Mouse (Mus musculus) stomach, embryonic 14.5 days (tissue): Measurements from ENCODE around the gene Sertad2. TPM values are rescaled to one million over a fixed set of nuclear protein-coding genes. Genes with fewer than 3 reads are reported as not detected.
A peak's percentile ranks its signal among the peaks of the same experiment; 100 is the strongest.

Source experiments
- ATAC-seq: fragments of 200-750 bp; cut with Nextera tagmentation; 2 replicates; pipeline ENCODE4 v1.8.0; 2017; ENCODE audit warnings: low read depth, moderate TSS enrichment; ENCODE audit not compliant: insufficient number of reproducible peaks, insufficient read depth, low FRiP score
- H3K27ac ChIP-seq: fragments of 300-500 bp; sonication (generic); 2 replicates; pipeline ENCODE4 v1.5.1; 2014; ENCODE audit warnings: mild to moderate bottlenecking, low read length, moderate library complexity, mixed read lengths
- H3K27me3 ChIP-seq: fragments of 300-500 bp; sonication (generic); 2 replicates; pipeline ENCODE4 v1.6.1; 2014; ENCODE audit warnings: low read length, control low read depth, mixed read lengths; ENCODE audit not compliant: control insufficient read depth, insufficient read depth
- H3K36me3 ChIP-seq: fragments of 300-500 bp; sonication (generic); 2 replicates; pipeline ENCODE4 v1.6.1; 2014; ENCODE audit warnings: mild to moderate bottlenecking, control low read depth, low read length, moderate library complexity, mixed read lengths; ENCODE audit not compliant: control insufficient read depth, insufficient read depth
- H3K4me1 ChIP-seq: fragments of 300-500 bp; sonication (generic); 2 replicates; pipeline ENCODE4 v1.6.1; 2014; ENCODE audit warnings: low read length, control low read depth, mixed read lengths; ENCODE audit not compliant: control insufficient read depth, insufficient read depth
- H3K4me2 ChIP-seq: fragments of 300-500 bp; sonication (generic); replicated peaks from 2 replicates; pipeline ENCODE4 v1.6.1; 2014; ENCODE audit warnings: low read depth, low read length, control low read depth
- H3K4me3 ChIP-seq: fragments of 300-500 bp; sonication (generic); 2 replicates; pipeline ENCODE4 v1.5.1; 2014; ENCODE audit warnings: low read depth, low read length, control low read depth
- H3K9ac ChIP-seq: fragments of 300-500 bp; sonication (generic); replicated peaks from 2 replicates; pipeline ENCODE4 v1.6.1; 2014; ENCODE audit warnings: low read depth, mild to moderate bottlenecking, control low read depth, low read length, moderate library complexity, mixed read lengths
- H3K9me3 ChIP-seq: fragments of 300-500 bp; sonication (generic); 2 replicates; pipeline ENCODE4 v1.6.1; 2016; ENCODE audit warnings: low read depth, low read length, control low read depth; ENCODE audit not compliant: control insufficient read depth
- WGBS: fragments of 180-500 bp; shearing (Covaris S2); extraction: QIAGEN DNeasy Blood & Tissue Kit; methylation state at CpG from one replicate; pipeline ENCODE4 v1.1.7; 2014; 5-methylcytosine and 5-hydroxymethylcytosine counted together
- polyA plus RNA-seq: library from polyadenylated mRNA; unstranded; fragments of >200 nt; fragmentation: Nextera tagmentation; extraction: Ambion mirVana; gene quantifications from 2 replicates; pipeline ENCODE4 v1.2.1, GENCODE M21; 2014

The Sertad2 gene
- polyA plus RNA-seq, 1 experiment from 2014 or later, result 32.6 TPM

- Histone ChIP-seq H3K36me3 (no peaks in the 10 kb centered on the region), H3K4me2 (no peak overlapping the region), H3K9ac (no peak overlapping the region), H3K9me3 (no peaks in the 10 kb centered on the region), H3K27ac (no peak overlapping the region), H3K4me3 (no peak overlapping the region), H3K27me3 (no peaks in the 10 kb centered on the region), H3K4me1 (no peaks in the 10 kb centered on the region)
- no peak for ATAC-seq
- 92% methylated on average over 1 of the region's 1 CpGs for WGBS
These were observed 18.6 kb upstream of the Sertad2 start for GRCm38 (mm10) chr11:20524435-20524834.

GRCm38 (mm10) chr11:20525909-20526308, 17.1 kb upstream of the Sertad2 start:
- Histone ChIP-seq H3K4me2 (no peak overlapping the region), H3K36me3 (no peaks in the 10 kb centered on the region), H3K27ac (no peak overlapping the region), H3K27me3 (no peaks in the 10 kb centered on the region), H3K9ac (no peak overlapping the region), H3K4me1 (no peaks in the 10 kb centered on the region), H3K4me3 (no peak overlapping the region), H3K9me3 (no peaks in the 10 kb centered on the region)
- ATAC-seq, result no peak
- WGBS, result 80% methylated on average over 8 of the region's 8 CpGs

DNA sequence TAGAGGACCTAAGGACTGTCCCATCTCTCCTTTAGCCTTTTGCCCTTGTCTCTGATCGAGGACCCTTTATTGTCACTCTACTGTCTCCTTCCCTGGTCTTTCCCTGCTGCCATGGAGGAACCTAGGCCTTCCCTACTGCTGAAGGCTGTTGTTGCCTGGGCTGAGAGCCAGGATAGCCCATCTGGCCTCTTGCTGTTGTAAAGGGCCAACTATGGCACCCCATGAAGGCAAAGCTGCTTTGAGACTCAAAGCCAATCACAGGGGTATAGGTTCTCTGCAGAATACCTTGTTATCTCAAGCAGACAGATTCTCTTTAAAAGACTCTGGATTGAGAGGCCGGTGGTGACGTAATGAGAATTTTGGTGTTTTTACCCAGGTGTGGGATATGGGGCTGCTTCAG, 15.2 kb upstream of the Sertad2 start:
- 87% methylated on average over 3 of the region's 3 CpGs for WGBS
- H3K4me3 ChIP-seq, result no peak overlapping the region
- H3K27me3 ChIP-seq, result no peaks in the 10 kb centered on the region
- H3K27ac ChIP-seq, result no peak overlapping the region
- H3K4me1 ChIP-seq, result peaks cover 5% of the 10 kb centered on the region; the same call in 1 of the 2 replicates
- H3K36me3 ChIP-seq, result no peaks in the 10 kb centered on the region
- no peak overlapping the region for H3K9ac ChIP-seq
- no peak for ATAC-seq
- no peaks in the 10 kb centered on the region for H3K9me3 ChIP-seq
- H3K4me2 ChIP-seq, result no peak overlapping the region

GRCm38 (mm10) chr11:20531682-20531991, 11.4 kb upstream of the Sertad2 start:
- Histone ChIP-seq H3K27me3 (no peaks in the 10 kb centered on the region), H3K36me3 (no peaks in the 10 kb centered on the region), H3K9ac (peak overlapping the region; percentile 58), H3K27ac (peak overlapping the region; percentile 84), H3K4me2 (peak overlapping the region; percentile 84), H3K4me3 (peak overlapping the region; percentile 47), H3K9me3 (no peaks in the 10 kb centered on the region), H3K4me1 (peaks cover 5% of the 10 kb centered on the region; the same call in 1 of the 2 replicates)
- WGBS, result 21% methylated on average over 1 of the region's 1 CpGs
- ATAC-seq, result peak; percentile 14; the same call in 1 of the 2 replicates

DNA sequence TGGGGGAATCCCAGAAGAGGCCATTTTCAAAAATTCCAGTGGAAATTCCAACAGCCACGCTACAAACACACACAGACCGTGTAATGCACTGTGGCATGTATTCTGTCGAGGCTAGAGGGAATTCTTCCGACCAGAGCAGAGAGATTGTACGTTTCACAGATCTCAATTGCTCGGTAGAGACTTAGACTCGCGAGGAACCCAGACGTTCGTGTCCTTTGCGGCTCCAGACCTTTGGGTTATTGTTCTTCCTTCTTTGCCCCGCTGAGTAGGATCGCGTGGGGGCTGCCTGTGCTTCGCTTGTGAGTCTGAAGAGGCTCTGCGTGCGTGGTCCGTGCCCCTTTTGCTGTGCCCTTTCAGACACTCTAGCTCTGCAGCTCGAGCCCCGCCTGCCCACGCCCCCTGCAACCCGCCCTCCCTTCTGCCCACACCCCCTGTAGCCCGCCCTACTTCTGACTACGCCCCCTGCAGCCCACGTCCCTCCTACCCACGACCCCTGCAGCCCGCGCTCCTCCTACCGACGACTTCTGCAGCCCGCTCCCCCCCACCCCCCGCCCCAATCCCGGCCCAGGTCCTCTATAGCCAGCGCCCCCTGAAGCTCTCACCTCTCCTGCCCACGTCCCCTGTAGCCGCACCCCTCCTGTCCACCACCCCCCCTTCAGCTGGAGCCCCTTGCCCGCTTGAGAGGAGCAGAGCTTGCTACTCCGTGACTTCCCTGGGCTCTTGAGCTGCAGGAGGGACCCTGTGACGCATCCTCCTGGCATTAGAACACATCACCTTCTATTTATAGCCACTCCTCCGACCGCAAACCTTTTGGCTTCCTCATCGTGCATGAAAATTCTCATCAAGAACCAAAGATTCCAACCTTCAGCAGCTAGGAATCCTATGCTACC, 10.8 kb upstream of the Sertad2 start:
- under 1% methylated on average over 40 of the region's 42 CpGs for WGBS

DNA sequence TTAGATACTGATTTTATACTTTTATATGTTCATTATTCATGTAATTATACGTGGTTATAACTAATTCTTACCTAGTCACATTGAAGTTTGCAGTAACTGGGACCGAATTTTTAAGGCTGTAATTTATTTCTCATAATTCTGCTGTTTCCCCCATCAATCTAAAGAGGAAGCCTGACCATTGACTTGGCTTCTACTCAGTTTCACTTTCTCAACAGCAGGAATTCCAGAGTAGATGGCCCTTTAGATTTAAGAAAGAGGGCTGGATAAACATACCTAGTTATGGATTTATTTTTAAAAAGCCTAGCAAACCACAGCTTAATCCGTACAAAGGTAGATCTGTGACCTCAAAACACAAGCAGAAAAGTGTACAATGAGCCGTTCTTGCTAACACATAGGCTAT, 9.8 kb upstream of the Sertad2 start:
- H3K4me1 ChIP-seq, result peaks cover 5% of the 10 kb centered on the region; the same call in 1 of the 2 replicates
- no peak overlapping the region for H3K4me3 ChIP-seq
- no peaks in the 10 kb centered on the region for H3K9me3 ChIP-seq
- no peak overlapping the region for H3K27ac ChIP-seq
- H3K36me3 ChIP-seq, result no peaks in the 10 kb centered on the region
- H3K27me3 ChIP-seq, result no peaks in the 10 kb centered on the region
- H3K4me2 ChIP-seq, result no peak overlapping the region
- no peak for ATAC-seq
- no peak overlapping the region for H3K9ac ChIP-seq
- 57% methylated on average over 4 of the region's 4 CpGs for WGBS

More for the DNA sequence above, 10.8 kb upstream of the Sertad2 start:
- H3K27ac ChIP-seq, result peak overlapping the region; percentile 84
- ATAC-seq, result peak; percentile 88
- no peaks in the 10 kb centered on the region for H3K36me3 ChIP-seq
- peak overlapping the region; percentile 58 for H3K9ac ChIP-seq
- H3K27me3 ChIP-seq, result no peaks in the 10 kb centered on the region
- peak overlapping the region; percentile 47 for H3K4me3 ChIP-seq
- H3K9me3 ChIP-seq, result no peaks in the 10 kb centered on the region
- H3K4me1 ChIP-seq, result peaks cover 5% of the 10 kb centered on the region; the same call in 1 of the 2 replicates
- peak overlapping the region; percentile 84 for H3K4me2 ChIP-seq

- WGBS, result 85% methylated on average over 3 of the region's 3 CpGs
- Histone ChIP-seq H3K36me3 (no peaks in the 10 kb centered on the region), H3K9me3 (no peaks in the 10 kb centered on the region), H3K27ac (no peak overlapping the region), H3K4me1 (no peaks in the 10 kb centered on the region), H3K4me3 (no peak overlapping the region), H3K9ac (no peak overlapping the region), H3K4me2 (no peak overlapping the region), H3K27me3 (no peaks in the 10 kb centered on the region)
- ATAC-seq, result no peak
These were observed 5.8 kb upstream of the Sertad2 start for GRCm38 (mm10) chr11:20537221-20537620.

DNA sequence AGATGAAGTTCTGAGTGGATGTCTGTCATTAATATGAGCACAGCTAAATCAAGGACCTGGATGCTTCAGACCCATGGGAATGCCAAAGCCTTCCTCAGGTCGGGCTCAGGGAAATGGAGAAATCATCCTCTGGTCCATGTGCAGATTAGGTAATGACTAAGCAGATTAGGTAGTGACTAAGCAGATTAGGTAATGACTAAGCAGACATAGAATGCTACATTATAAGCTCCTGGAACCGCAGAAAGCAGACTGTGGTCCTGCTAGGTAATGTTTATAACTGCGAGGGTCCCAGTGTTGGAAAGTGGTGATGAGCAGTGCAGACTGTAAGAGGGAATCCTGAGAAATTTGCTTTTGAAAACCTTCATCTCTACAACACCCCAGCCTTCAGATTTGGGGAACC, 4.6 kb upstream of the Sertad2 start:
- Histone ChIP-seq H3K4me2 (no peak overlapping the region), H3K4me1 (no peaks in the 10 kb centered on the region), H3K9me3 (no peaks in the 10 kb centered on the region), H3K36me3 (no peaks in the 10 kb centered on the region), H3K27me3 (no peaks in the 10 kb centered on the region), H3K4me3 (no peak overlapping the region), H3K9ac (no peak overlapping the region), H3K27ac (no peak overlapping the region)
- 85% methylated on average over 3 of the region's 3 CpGs for WGBS
- no peak for ATAC-seq
